ENCODE assay signal across 15 mouse cellular contexts in genomic region chr16:56298836-56299235, GRCm38 (mm10).
"Had no signal": no experiment of that assay in that cellular context is flagged by ENCODE, and none has a peak within 500 bp of the region (broad histone marks: within the 10 kb centered on the region; RNA-seq: fewer than 3 reads in every experiment).

No protein-coding gene starts in this region.

- DNase-seq: kidney, adult 18-20 months; kidney, postnatal 14 days; lung, adult 2 months; lung, postnatal 14 days; midbrain, embryonic 14.5 days; retina, postnatal 1 day; right cerebral cortex, postnatal 4 days; spleen, adult 18-20 months; thymus, adult 18-20 months; thymus, postnatal 14 days had no signal

- H3K9ac ChIP-seq: limb, embryonic 13.5 days; liver, embryonic 15.5 days; neural tube, embryonic 12.5 days had no signal

- H3K27me3 ChIP-seq: liver, embryonic 15.5 days; neural tube, embryonic 12.5 days had no signal

- H3K4me1 ChIP-seq: liver, embryonic 15.5 days; midbrain, embryonic 10.5 days; neural tube, embryonic 12.5 days had no signal

- H3K4me3 ChIP-seq: limb, embryonic 13.5 days; liver, embryonic 15.5 days; midbrain, embryonic 10.5 days; neural tube, embryonic 12.5 days had no signal

- H3K4me2 ChIP-seq: limb, embryonic 13.5 days; liver, embryonic 11.5 days; liver, embryonic 15.5 days; neural tube, embryonic 12.5 days had no signal

- H3K27ac ChIP-seq: limb, embryonic 13.5 days; liver, embryonic 15.5 days; midbrain, embryonic 10.5 days; neural tube, embryonic 12.5 days had no signal

- H3K9me3 ChIP-seq: limb, embryonic 13.5 days; liver, embryonic 15.5 days; midbrain, embryonic 10.5 days; neural tube, embryonic 12.5 days had no signal

- H3K36me3 ChIP-seq: limb, embryonic 13.5 days; liver, embryonic 15.5 days; midbrain, embryonic 10.5 days; neural tube, embryonic 12.5 days had no signal
